Mouse (Mus musculus) layer of hippocampus, adult 2 months (tissue): ENCODE data around the gene Mprip. TPM values are rescaled to one million over a fixed set of nuclear protein-coding genes. Genes with fewer than 3 reads are reported as not detected.
A peak's percentile ranks its signal among the peaks of the same experiment; 100 is the strongest.

Source experiments
- DNase-seq, 2 experiments: peaks; one replicate each; pipeline ENCODE4 v3.0.0; 2022; ENCODE audit warnings: low spot score in 2 of 2
- H3K27ac ChIP-seq: fragments of 200-600 bp; 2 replicates; pipeline ENCODE4 v1.8.1; 2022
- H3K4me3 ChIP-seq: fragments of 200-600 bp; 2 replicates; pipeline ENCODE4 v1.8.1; 2022; ENCODE audit warnings: mild to moderate bottlenecking
- CTCF ChIP-seq: fragments of 200-600 bp; conservative IDR thresholded peaks from 2 replicates; pipeline ENCODE4 v1.8.1; 2022; ENCODE audit warnings: antibody characterized with exemption, mild to moderate bottlenecking, moderate library complexity
- total RNA-seq, 2 experiments: library from RNA; stranded (reverse); gene quantifications; 2 replicates each; pipeline ENCODE4 v1.2.3; 2021

The Mprip gene
- total RNA-seq, 2 experiments from 2014 or later = 288 to 302 TPM

GRCm38 (mm10) chr11:59759178-59759577 is 98.1 kb downstream of the Mprip start:
- peak; percentile 37 to 62 for DNase-seq
- Histone ChIP-seq H3K4me3 (no peak overlapping the region), H3K27ac (peak overlapping the region; percentile 84)
- TF ChIP-seq CTCF = peak; percentile 41

GRCm38 (mm10) chr11:59759626-59760025 is 98.5 kb downstream of the Mprip start:
- DNase-seq = no peak
- TF ChIP-seq CTCF = no peak
- no peak overlapping the region for H3K4me3 ChIP-seq
- H3K27ac ChIP-seq = peak overlapping the region; percentile 84

- Histone ChIP-seq H3K4me3 (no peak overlapping the region), H3K27ac (peak overlapping the region; percentile 84; the same call in 1 of the 2 replicates)
- no peak for DNase-seq
- no peak for TF ChIP-seq CTCF
Measured at GRCm38 (mm10) chr11:59760796-59761195, 99.7 kb downstream of the Mprip start.

- TF ChIP-seq CTCF = no peak
- Histone ChIP-seq H3K4me3 (no peak overlapping the region), H3K27ac (peak overlapping the region; percentile 62; the same call in 1 of the 2 replicates)
- DNase-seq = no peak
Measured at GRCm38 (mm10) chr11:59769307-59769706, 108.2 kb downstream of the Mprip start.

DNA sequence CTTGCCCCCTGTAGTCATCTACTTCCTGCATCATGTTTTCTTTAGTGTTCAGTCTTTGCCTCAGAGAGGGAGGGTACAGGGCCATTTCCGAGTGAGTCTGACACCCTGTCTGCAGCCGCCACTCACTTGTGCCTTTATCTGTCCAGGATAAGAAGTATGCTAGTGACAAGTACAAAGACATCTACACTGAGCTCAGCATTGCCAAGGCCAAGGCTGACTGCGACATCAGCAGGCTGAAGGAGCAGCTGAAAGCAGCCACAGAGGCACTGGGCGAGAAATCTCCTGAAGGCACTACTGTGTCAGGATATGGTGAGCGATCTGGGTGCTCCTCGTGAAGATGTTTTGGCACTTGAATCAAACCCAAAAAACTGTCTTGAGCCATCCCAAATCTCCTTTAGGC is 108.6 kb downstream of the Mprip start:
- TF ChIP-seq CTCF = no peak
- H3K4me3 ChIP-seq = no peak overlapping the region
- H3K27ac ChIP-seq = peak overlapping the region; percentile 62; the same call in 1 of the 2 replicates
- no peak for DNase-seq

- no peak overlapping the region for H3K4me3 ChIP-seq
- TF ChIP-seq CTCF = no peak
- no peak for DNase-seq
Measured at GRCm38 (mm10) chr11:59770753-59771152, 109.6 kb downstream of the Mprip start.

DNA sequence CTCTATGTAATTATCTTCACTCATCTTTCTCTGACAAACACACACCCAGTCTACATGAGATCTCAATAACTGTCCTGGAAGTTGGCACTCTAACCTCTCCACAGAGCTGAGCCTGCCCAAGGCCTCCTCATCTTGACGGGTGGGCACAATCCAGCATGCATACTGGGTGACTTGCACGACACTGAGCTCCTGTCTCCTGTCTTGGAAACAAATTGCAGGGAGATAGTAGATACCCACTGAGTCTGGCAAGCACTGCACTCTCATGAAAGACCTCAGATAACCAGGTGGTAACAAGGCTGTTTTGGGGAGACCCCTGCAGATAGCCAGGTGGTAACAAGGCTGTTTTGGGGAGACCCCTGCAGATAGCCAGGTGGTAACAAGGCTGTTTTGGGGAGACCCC is 111.2 kb downstream of the Mprip start:
- TF ChIP-seq CTCF = no peak
- DNase-seq = no peak
- no peak overlapping the region for H3K4me3 ChIP-seq
- H3K27ac ChIP-seq = no peak overlapping the region

More at GRCm38 (mm10) chr11:59770753-59771152, 109.6 kb downstream of the Mprip start:
- peak overlapping the region; percentile 62 for H3K27ac ChIP-seq

- no peak overlapping the region for H3K4me3 ChIP-seq
- TF ChIP-seq CTCF = no peak
- DNase-seq = no peak
- H3K27ac ChIP-seq = no peak overlapping the region
Measured at GRCm38 (mm10) chr11:59772902-59773301, 111.8 kb downstream of the Mprip start.

GRCm38 (mm10) chr11:59774522-59774921 is 113.4 kb downstream of the Mprip start:
- Histone ChIP-seq H3K4me3 (no peak overlapping the region), H3K27ac (no peak overlapping the region)
- no peak for DNase-seq
- TF ChIP-seq CTCF = no peak

DNA sequence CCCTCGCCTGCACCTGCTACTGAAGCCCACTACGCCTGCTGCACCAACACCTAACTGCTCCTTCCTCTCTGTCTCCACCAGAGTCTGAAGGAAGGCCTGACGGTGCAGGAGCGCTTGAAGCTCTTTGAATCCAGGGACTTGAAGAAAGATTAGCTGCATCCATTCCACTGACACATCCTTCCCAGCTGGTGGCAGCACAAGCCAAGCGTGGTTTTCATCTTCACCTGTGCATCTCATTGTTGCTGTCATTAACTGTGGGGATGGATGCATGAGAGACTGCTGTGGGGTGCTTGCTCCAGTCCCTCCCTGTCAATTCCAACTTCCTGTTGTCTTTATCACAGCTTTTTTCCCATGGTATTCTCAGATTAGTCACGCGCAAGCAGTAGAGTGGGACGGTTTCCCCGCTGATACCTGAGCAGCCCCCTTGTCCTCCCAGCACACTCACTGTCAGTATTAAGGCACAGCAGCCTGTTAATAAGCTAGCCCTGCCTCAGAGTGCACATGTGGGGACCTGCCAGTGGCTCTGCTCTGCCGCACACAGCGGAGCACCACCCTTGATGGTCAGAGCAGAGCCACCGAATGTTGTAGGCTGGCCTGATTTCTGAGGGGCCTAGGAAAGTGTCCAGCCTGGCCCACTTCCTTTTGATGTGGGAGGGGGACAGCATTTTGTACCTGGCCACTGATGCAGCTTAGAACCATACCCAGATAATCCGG is 114.5 kb downstream of the Mprip start:
- TF ChIP-seq CTCF = peak; percentile 58
- peak overlapping the region; percentile 68; the same call in 1 of the 2 replicates for H3K27ac ChIP-seq
- H3K4me3 ChIP-seq = no peak overlapping the region
- DNase-seq = no peak

- DNase-seq = peak; percentile 35 to 36
- Histone ChIP-seq H3K27ac (peak overlapping the region; percentile 68; the same call in 1 of the 2 replicates), H3K4me3 (no peak overlapping the region)
- no peak for TF ChIP-seq CTCF
Measured at GRCm38 (mm10) chr11:59777259-59777658, 116.2 kb downstream of the Mprip start.

GRCm38 (mm10) chr11:59778181-59778873 is 117.2 kb downstream of the Mprip start:
- H3K27ac ChIP-seq = no peak overlapping the region
- no peak overlapping the region for H3K4me3 ChIP-seq
- TF ChIP-seq CTCF = peak; percentile 96
- peak; percentile 49 to 78 for DNase-seq

- no peak overlapping the region for H3K27ac ChIP-seq
- no peak for TF ChIP-seq CTCF
- H3K4me3 ChIP-seq = no peak overlapping the region
- DNase-seq = no peak
Measured at GRCm38 (mm10) chr11:59778874-59779223, 117.7 kb downstream of the Mprip start.

- Histone ChIP-seq H3K27ac (no peak overlapping the region), H3K4me3 (no peak overlapping the region)
- no peak for DNase-seq
- TF ChIP-seq CTCF = no peak
Measured at GRCm38 (mm10) chr11:59779406-59779805, 118.3 kb downstream of the Mprip start.
